Mouse (Mus musculus) neural tube, embryonic 12.5 days (tissue): ENCODE data around the gene Ccdc71. TPM values are rescaled to one million over a fixed set of nuclear protein-coding genes. Genes with fewer than 3 reads are reported as not detected.
A peak's percentile ranks its signal among the peaks of the same experiment; 100 is the strongest.

Experiments
- ATAC-seq: fragments of 200-750 bp; cut with Nextera tagmentation; 2 replicates; pipeline ENCODE4 v1.8.0; 2017; ENCODE audit warnings: low read depth, mild to moderate bottlenecking, moderate TSS enrichment, moderate library complexity; ENCODE audit not compliant: low FRiP score
- H3K27ac ChIP-seq: fragments of 300-500 bp; sonication (generic); 2 replicates; pipeline ENCODE4 v1.5.1; 2016
- H3K27me3 ChIP-seq: fragments of 300-500 bp; sonication (generic); replicated peaks from 2 replicates; pipeline ENCODE4 v1.6.1; 2016; ENCODE audit warnings: mild to moderate bottlenecking
- H3K36me3 ChIP-seq: fragments of 300-500 bp; sonication (generic); 2 replicates; pipeline ENCODE4 v1.6.1; 2016; ENCODE audit warnings: mild to moderate bottlenecking
- H3K4me1 ChIP-seq: fragments of 300-500 bp; sonication (generic); 2 replicates; pipeline ENCODE4 v1.6.1; 2016
- H3K4me2 ChIP-seq: fragments of 300-500 bp; sonication (generic); replicated peaks from 2 replicates; pipeline ENCODE4 v1.6.1; 2016; ENCODE audit warnings: mild to moderate bottlenecking
- H3K4me3 ChIP-seq: fragments of 300-500 bp; sonication (generic); 2 replicates; pipeline ENCODE4 v1.5.1; 2016
- H3K9ac ChIP-seq: fragments of 300-500 bp; sonication (generic); 2 replicates; pipeline ENCODE4 v1.6.1; 2016; ENCODE audit warnings: mild to moderate bottlenecking
- H3K9me3 ChIP-seq: fragments of 300-500 bp; sonication (generic); 2 replicates; pipeline ENCODE4 v1.6.1; 2016; ENCODE audit warnings: mild to moderate bottlenecking
- WGBS: fragments of 180-500 bp; shearing (Covaris S2); methylation state at CpG from one replicate; pipeline ENCODE4 v1.1.7; 2016; 5-methylcytosine and 5-hydroxymethylcytosine counted together
- polyA plus RNA-seq: library from polyadenylated mRNA; unstranded; fragments of >200 nt; fragmentation: Nextera tagmentation; extraction: Ambion mirVana; gene quantifications from 2 replicates; pipeline ENCODE4 v1.2.1, GENCODE M21; 2016

Gene Ccdc71
- polyA plus RNA-seq, 1 experiment from 2014 or later = 49.4 TPM

DNA sequence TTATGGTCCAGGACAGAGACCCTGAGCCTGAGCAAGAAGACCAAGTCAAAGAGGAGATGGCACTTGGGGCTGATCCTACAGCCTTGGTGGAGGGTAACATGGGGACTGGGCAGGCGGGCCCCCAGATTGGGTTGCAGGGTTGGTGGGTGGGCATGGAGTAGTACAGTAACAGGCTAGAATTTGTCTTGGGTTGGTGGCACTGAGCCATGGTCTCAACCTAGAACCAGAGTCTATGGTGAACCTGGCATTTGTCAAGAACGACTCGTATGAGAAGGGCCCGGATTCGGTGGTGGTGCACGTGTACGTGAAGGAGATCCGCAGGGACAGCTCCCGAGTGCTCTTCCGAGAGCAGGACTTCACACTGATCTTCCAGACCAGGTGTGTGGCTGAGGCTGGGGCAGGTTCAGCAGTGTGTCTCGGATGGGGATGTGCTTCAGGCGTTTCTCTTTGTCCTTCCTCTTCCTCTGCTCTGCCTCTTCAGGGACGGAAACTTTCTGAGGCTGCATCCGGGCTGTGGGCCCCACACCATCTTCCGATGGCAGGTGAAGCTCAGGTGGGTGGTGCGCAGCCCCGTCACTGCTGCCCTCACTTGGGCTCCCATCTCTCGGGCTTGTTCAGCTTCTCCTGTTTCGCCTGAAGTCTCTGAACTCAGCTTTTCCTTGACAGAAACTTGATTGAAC lies 34.0 kb downstream of the Ccdc71 start:
- H3K4me3 ChIP-seq = no peak overlapping the region
- no peaks in the 10 kb centered on the region for H3K27me3 ChIP-seq
- peaks cover 74% of the 10 kb centered on the region for H3K36me3 ChIP-seq
- 0 out of 2 replicates have a peak overlapping the region, but pooled peaks have one; percentile 3 for H3K9ac ChIP-seq
- no peak overlapping the region for H3K27ac ChIP-seq
- WGBS = 93% methylated on average over 19 of the region's 19 CpGs
- H3K9me3 ChIP-seq = no peaks in the 10 kb centered on the region
- ATAC-seq = no peak
- H3K4me2 ChIP-seq = no peak overlapping the region
- H3K4me1 ChIP-seq = peaks cover 23% of the 10 kb centered on the region

DNA sequence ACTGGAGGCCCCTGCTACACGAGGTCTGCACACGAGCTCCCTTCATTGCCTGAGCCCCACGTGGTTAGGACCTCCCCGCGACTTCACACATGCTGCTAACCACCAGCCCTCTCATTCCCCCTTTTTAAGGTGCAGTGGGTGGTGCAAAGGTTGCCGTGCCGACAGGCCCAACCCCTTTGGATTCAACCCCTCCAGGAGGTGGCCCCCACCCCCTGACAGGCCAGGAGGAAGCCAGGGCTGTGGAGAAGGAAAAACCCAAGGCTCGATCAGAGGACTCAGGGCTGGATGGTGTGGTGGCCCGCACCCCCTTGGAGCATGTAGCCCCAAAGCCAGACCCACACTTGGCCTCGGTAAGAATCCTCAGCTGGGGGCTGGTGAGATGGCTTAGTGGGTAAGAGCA lies 34.6 kb downstream of the Ccdc71 start:
- WGBS = 81% methylated on average over 10 of the region's 10 CpGs

DNA sequence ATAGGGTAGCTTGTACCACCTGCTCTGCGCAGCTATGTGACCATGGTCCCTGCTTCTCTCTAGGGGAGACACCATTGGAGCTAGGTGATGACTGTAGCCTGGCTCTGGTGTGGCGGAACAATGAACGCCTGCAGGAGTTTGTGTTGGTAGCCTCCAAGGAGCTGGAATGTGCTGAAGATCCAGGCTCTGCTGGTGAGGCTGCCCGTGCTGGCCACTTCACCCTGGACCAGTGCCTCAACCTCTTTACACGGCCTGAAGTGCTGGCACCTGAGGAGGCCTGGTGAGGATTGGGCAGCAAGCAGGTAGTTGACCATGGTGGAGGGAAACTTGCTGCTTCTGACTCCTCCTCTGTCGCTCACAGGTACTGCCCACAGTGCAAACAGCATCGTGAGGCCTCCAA lies 38.9 kb downstream of the Ccdc71 start:
- WGBS = 97% methylated on average over 7 of the region's 7 CpGs
- peaks cover 92% of the 10 kb centered on the region for H3K36me3 ChIP-seq
- no peaks in the 10 kb centered on the region for H3K27me3 ChIP-seq
- H3K9me3 ChIP-seq = no peaks in the 10 kb centered on the region
- no peak overlapping the region for H3K4me3 ChIP-seq
- no peak overlapping the region for H3K27ac ChIP-seq
- no peak for ATAC-seq
- no peaks in the 10 kb centered on the region for H3K4me1 ChIP-seq
- H3K4me2 ChIP-seq = no peak overlapping the region
- no peak overlapping the region for H3K9ac ChIP-seq

More for the DNA sequence above, 34.6 kb downstream of the Ccdc71 start:
- Histone ChIP-seq H3K9me3 (no peaks in the 10 kb centered on the region), H3K27me3 (no peaks in the 10 kb centered on the region), H3K4me3 (no peak overlapping the region), H3K27ac (no peak overlapping the region), H3K36me3 (peaks cover 76% of the 10 kb centered on the region), H3K4me1 (peaks cover 19% of the 10 kb centered on the region), H3K4me2 (no peak overlapping the region), H3K9ac (0 out of 2 replicates have a peak overlapping the region, but pooled peaks have one; percentile 3)
- ATAC-seq = no peak

DNA sequence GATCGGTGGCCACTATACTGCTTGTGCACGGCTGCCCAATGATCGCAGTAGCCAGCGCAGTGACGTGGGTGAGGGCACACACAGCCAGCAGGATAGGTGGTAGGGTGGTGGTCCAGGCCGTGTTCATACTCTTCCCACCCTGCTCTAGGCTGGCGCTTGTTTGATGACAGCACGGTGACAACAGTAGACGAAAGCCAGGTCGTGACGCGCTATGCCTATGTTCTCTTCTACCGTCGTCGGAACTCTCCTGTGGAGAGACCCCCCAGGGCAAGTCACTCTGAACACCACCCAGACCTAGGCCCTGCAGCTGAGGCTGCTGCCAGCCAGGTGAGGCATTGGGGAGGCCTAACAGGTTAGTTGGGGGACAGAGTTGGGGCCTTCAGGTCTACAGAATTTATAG lies 39.6 kb downstream of the Ccdc71 start:
- Histone ChIP-seq H3K4me2 (no peak overlapping the region), H3K9ac (no peak overlapping the region), H3K4me3 (no peak overlapping the region), H3K27me3 (no peaks in the 10 kb centered on the region), H3K9me3 (no peaks in the 10 kb centered on the region), H3K4me1 (no peaks in the 10 kb centered on the region), H3K36me3 (peaks cover 84% of the 10 kb centered on the region), H3K27ac (no peak overlapping the region)
- no peak for ATAC-seq
- WGBS = 96% methylated on average over 15 of the region's 15 CpGs

DNA sequence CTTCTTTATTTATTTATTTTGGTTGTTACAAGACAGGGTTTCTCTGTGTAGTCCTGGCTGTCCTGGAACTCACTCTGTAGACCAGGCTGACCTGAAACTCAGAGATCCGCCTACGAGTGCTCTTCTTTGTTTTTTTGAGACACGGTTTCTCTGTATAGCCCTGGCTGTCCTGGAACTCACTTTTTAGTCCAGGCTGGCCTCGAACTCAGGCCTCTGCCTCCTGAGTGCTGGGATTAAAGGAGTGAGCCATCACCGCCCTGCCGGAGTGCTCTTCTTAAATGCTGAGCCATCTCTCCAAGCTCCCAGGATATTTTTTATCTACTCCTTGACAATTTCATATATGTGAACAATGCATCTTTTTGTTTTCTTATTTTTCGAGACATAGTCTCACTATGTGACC lies 46.6 kb downstream of the Ccdc71 start:
- Histone ChIP-seq H3K9me3 (no peaks in the 10 kb centered on the region), H3K27ac (no peak overlapping the region), H3K4me3 (no peak overlapping the region), H3K36me3 (peaks cover 36% of the 10 kb centered on the region), H3K27me3 (no peaks in the 10 kb centered on the region), H3K9ac (peak overlapping the region; percentile 1; the same call in 1 of the 2 replicates), H3K4me1 (peaks cover 14% of the 10 kb centered on the region), H3K4me2 (peak overlapping the region; percentile 69)
- 88% methylated on average over 7 of the region's 7 CpGs for WGBS
- ATAC-seq = no peak

DNA sequence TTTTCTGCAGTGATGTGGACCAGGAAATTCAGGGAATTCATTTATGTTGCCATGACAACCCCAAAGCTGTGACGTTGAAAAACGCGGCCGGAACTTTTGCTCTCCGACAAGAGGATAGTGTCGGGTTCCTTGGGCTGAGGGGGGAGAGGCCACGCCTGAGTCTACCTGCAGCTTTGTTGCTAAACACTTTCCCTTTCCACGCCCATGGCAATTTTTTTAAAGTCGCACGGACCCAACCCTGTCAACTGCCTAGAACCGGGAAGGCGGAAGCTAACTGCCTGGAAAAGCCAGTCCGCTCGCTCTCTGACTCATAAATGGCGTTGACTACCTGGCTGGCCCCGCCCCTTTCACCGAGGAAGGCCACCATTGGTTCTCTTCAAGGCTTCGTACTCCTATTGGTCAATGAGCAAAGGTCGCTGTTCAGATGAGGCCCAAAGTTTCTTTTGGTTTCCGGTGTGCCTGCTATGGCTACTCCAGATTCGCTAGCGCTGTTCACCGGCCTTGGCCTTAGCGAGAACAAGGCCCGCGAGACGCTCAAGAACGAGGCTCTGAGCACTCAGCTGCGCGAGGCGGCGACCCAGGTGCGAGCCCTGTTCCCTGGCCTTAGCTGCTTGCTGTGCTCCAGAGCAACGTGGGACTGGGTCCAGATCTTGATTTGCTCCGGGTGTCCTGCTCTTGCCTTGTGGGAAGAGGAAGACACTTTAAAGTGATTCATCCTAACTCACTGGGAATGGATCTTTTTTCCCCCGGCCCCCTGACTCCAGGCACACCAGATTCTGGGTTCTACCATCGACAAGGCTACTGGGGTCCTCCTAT lies 47.5 kb downstream of the Ccdc71 start, which contains the start of gene Qars:
TSS of gene Qars (plus strand) at position 88 of the 816 bp plus-strand sequence.
- ATAC-seq = peak; percentile 96
- Histone ChIP-seq H3K27ac (0 out of 2 replicates have a peak within 1 kb of the TSS, but pooled peaks have one; percentile 50), H3K4me3 (peak within 1 kb of the TSS; percentile 68), H3K27me3 (no peaks in the 10 kb centered on the region), H3K9ac (peak within 1 kb of the TSS; percentile 63), H3K36me3 (peaks cover 38% of the 10 kb centered on the region), H3K9me3 (no peaks in the 10 kb centered on the region), H3K4me1 (peaks cover 14% of the 10 kb centered on the region), H3K4me2 (peak within 1 kb of the TSS; percentile 69)
- under 1% methylated on average over 37 of the region's 37 CpGs for WGBS

DNA sequence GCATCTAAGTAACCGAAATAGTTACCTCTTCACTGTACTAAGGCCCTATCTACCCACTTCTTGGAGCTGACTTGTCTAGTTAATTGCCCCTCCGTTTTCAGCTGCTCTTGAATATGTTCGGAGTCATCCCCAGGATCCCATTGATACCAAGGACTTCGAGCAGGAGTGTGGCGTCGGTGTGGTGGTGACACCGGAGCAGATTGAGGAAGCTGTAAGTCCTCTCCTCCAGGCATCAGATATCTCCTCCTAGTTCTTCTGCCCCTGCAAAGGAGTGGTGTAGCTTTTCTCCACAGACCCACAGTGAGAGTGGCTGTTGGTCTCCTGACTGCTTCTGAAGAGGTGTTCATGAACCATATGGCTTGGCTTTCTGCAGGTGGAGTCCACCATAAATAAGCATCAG lies 48.4 kb downstream of the Ccdc71 start:
- Histone ChIP-seq H3K4me1 (peaks cover 14% of the 10 kb centered on the region), H3K27ac (no peak overlapping the region), H3K4me2 (peak overlapping the region; percentile 69), H3K9ac (peak overlapping the region; percentile 63), H3K9me3 (no peaks in the 10 kb centered on the region), H3K36me3 (peaks cover 39% of the 10 kb centered on the region), H3K27me3 (no peaks in the 10 kb centered on the region), H3K4me3 (peak overlapping the region; percentile 68)
- ATAC-seq = no peak
- 90% methylated on average over 7 of the region's 7 CpGs for WGBS

Other genes starting within 250 kb of the Ccdc71 start
- gene Dag1, start 196.6 kb upstream of the Ccdc71 start, polyA plus RNA-seq = 55.6 and 63.4 TPM in 2 replicates
- 81.2 and 87.0 TPM in 2 replicates for gene Nicn1, start 170.1 kb upstream of the Ccdc71 start, polyA plus RNA-seq
- 18.9 and 24.8 TPM in 2 replicates for gene Amt, start 163.7 kb upstream of the Ccdc71 start, polyA plus RNA-seq
- 313 and 363 TPM in 2 replicates for gene Rhoa, start 154.4 kb upstream of the Ccdc71 start, polyA plus RNA-seq
- gene Tcta, start 154.4 kb upstream of the Ccdc71 start, polyA plus RNA-seq = 44.3 and 47.5 TPM in 2 replicates
- 656 and 664 TPM in 2 replicates for gene Gpx1, start 121.6 kb upstream of the Ccdc71 start, polyA plus RNA-seq
- gene Usp4, start 112.7 kb upstream of the Ccdc71 start, polyA plus RNA-seq = 124 and 138 TPM in 2 replicates
- gene 1700102P08Rik, start 67.7 kb upstream of the Ccdc71 start, polyA plus RNA-seq = 1.3 and 1.7 TPM in 2 replicates
- gene Ccdc36, start 32.0 kb upstream of the Ccdc71 start, polyA plus RNA-seq = 0.80 and 0.84 TPM in 2 replicates
- gene BC048562, start 24.0 kb upstream of the Ccdc71 start, polyA plus RNA-seq = not detected in 2 replicates
- 51.1 and 63.4 TPM in 2 replicates for gene Klhdc8b, start 1.1 kb downstream of the Ccdc71 start, polyA plus RNA-seq
- 28.6 and 29.4 TPM in 2 replicates for gene Lamb2, start 19.2 kb downstream of the Ccdc71 start, polyA plus RNA-seq
- 104 TPM in 2 replicates for gene Usp19, start 30.1 kb downstream of the Ccdc71 start, polyA plus RNA-seq
- gene Qars, start 47.2 kb downstream of the Ccdc71 start, polyA plus RNA-seq = 86.9 and 89.9 TPM in 2 replicates
- gene Qrich1, start 56.3 kb downstream of the Ccdc71 start, polyA plus RNA-seq = 162 and 164 TPM in 2 replicates
- 124 and 134 TPM in 2 replicates for gene Impdh2, start 99.8 kb downstream of the Ccdc71 start, polyA plus RNA-seq
- gene Ndufaf3, start 106.9 kb downstream of the Ccdc71 start, polyA plus RNA-seq = 67.3 and 69.0 TPM in 2 replicates
- 240 and 254 TPM in 2 replicates for gene Dalrd3, start 109.4 kb downstream of the Ccdc71 start, polyA plus RNA-seq
- 285 and 286 TPM in 2 replicates for gene Wdr6, start 118.2 kb downstream of the Ccdc71 start, polyA plus RNA-seq
- 20.9 and 21.3 TPM in 2 replicates for gene P4htm, start 137.1 kb downstream of the Ccdc71 start, polyA plus RNA-seq
- gene Arih2, start 188.9 kb downstream of the Ccdc71 start, polyA plus RNA-seq = 56.2 and 57.2 TPM in 2 replicates
- 40.1 and 41.8 TPM in 2 replicates for gene Slc25a20, start 201.6 kb downstream of the Ccdc71 start, polyA plus RNA-seq
- gene Prkar2a, start 228.8 kb downstream of the Ccdc71 start, polyA plus RNA-seq = 59.2 and 66.4 TPM in 2 replicates